Mouse (Mus musculus): ENCODE results near the gene Nucks1.

GRCm38 (mm10) chr1:131917634-131918033, 7.3 kb downstream of the Nucks1 start:
- TF ChIP-seq TBP (conservative IDR thresholded peaks at IDR 0.05; ENCODE audit: low read depth, low read length) (no peak), CTCF (conservative IDR thresholded peaks at IDR 0.05 in 1 of 2, IDR thresholded peaks at IDR 0.05 in 1 of 2; ENCODE audit: low read depth in 2 of 2, low read length in 2 of 2) (no peak), EP300 (IDR thresholded peaks at IDR 0.05; ENCODE audit: low read length) (no peak), ETS1 (conservative IDR thresholded peaks at IDR 0.05; ENCODE audit: low read depth, low read length) (no peak), MYC (IDR thresholded peaks at IDR 0.05; ENCODE audit: low read depth, low read length) (no peak), POLR2A (IDR thresholded peaks at IDR 0.05; ENCODE audit: low read depth, low read length) (no peak), MAFK (IDR thresholded peaks at IDR 0.05; ENCODE audit: insufficient replicate concordance, low read length) (no peak), UBTF (IDR thresholded peaks at IDR 0.05; ENCODE audit: low read depth, low read length) (no peak)

Measured in CH12.LX (cell line).